Mouse (Mus musculus): ENCODE measurements around the gene Mast4.

Mast4 gene

GRCm38 (mm10) chr13:102860135-102860534 lies 474.2 kb downstream of the Mast4 start:
- no peak for DNase-seq (ENCODE audit: low read depth)

- DNase-seq (ENCODE audit: low read depth) = no peak
Measured at GRCm38 (mm10) chr13:102857539-102857838, 476.8 kb downstream of the Mast4 start.

GRCm38 (mm10) chr13:102856821-102857538 lies 477.3 kb downstream of the Mast4 start:
- no peak for DNase-seq (ENCODE audit: low read depth)

- DNase-seq (ENCODE audit: low read depth) = no peak
Measured at GRCm38 (mm10) chr13:102852865-102853264, 481.4 kb downstream of the Mast4 start.

GRCm38 (mm10) chr13:102851253-102851652 lies 483.0 kb downstream of the Mast4 start:
- DNase-seq (ENCODE audit: low read depth) = no peak

- DNase-seq (ENCODE audit: low read depth) = no peak
Measured at GRCm38 (mm10) chr13:102850594-102850993, 483.7 kb downstream of the Mast4 start.

GRCm38 (mm10) chr13:102849068-102849467 lies 485.2 kb downstream of the Mast4 start:
- DNase-seq (ENCODE audit: low read depth) = no peak

- no peak for DNase-seq (ENCODE audit: low read depth)
Measured at GRCm38 (mm10) chr13:102846473-102846872, 487.8 kb downstream of the Mast4 start.

GRCm38 (mm10) chr13:102842715-102843114 lies 491.6 kb downstream of the Mast4 start:
- DNase-seq (ENCODE audit: low read depth) = no peak

GRCm38 (mm10) chr13:102842237-102842636 lies 492.1 kb downstream of the Mast4 start:
- DNase-seq (ENCODE audit: low read depth) = no peak

- no peak for DNase-seq (ENCODE audit: low read depth)
Measured at GRCm38 (mm10) chr13:102839741-102840482, 494.4 kb downstream of the Mast4 start.

- DNase-seq (ENCODE audit: low read depth) = no peak
Measured at GRCm38 (mm10) chr13:102837427-102837826, 496.9 kb downstream of the Mast4 start.

GRCm38 (mm10) chr13:102835336-102835735 lies 499.0 kb downstream of the Mast4 start:
- no peak for DNase-seq (ENCODE audit: low read depth)

GRCm38 (mm10) chr13:102818287-102818686 lies 516.0 kb downstream of the Mast4 start:
- no peak for DNase-seq (ENCODE audit: low read depth)

GRCm38 (mm10) chr13:102816689-102817088 lies 517.6 kb downstream of the Mast4 start:
- no peak for DNase-seq (ENCODE audit: low read depth)

GRCm38 (mm10) chr13:102815158-102815557 lies 519.1 kb downstream of the Mast4 start:
- no peak for DNase-seq (ENCODE audit: low read depth)

GRCm38 (mm10) chr13:102811129-102811832 lies 523.0 kb downstream of the Mast4 start:
- DNase-seq (ENCODE audit: low read depth) = no peak

- DNase-seq (ENCODE audit: low read depth) = no peak
Measured at GRCm38 (mm10) chr13:102806652-102807051, 527.6 kb downstream of the Mast4 start.

GRCm38 (mm10) chr13:102805190-102805589 lies 529.1 kb downstream of the Mast4 start:
- DNase-seq (ENCODE audit: low read depth) = no peak

GRCm38 (mm10) chr13:102803206-102803605 lies 531.1 kb downstream of the Mast4 start:
- no peak for DNase-seq (ENCODE audit: low read depth)

- no peak for DNase-seq (ENCODE audit: low read depth)
Measured at GRCm38 (mm10) chr13:102792157-102792556, 542.1 kb downstream of the Mast4 start.

GRCm38 (mm10) chr13:102790601-102791155 lies 543.6 kb downstream of the Mast4 start:
- no peak for DNase-seq (ENCODE audit: low read depth)

Data from naive thymus-derived CD4-positive, alpha-beta T cell, adult 2 months (primary cell).